Mouse (Mus musculus): ENCODE measurements around the gene Pygb. TPM values are rescaled to one million over a fixed set of nuclear protein-coding genes. Genes with fewer than 3 reads are reported as not detected.

Pygb gene
- total and polyA plus RNA-seq, 3 experiments, result 36.4 to 47.7 (median 43.2) TPM

GRCm38 (mm10) chr2:150869446-150869845 is 82.9 kb downstream of the Pygb start:
- Histone ChIP-seq H3K36me3 (replicated peaks in 1 of 2; ENCODE audit: control insufficient read depth in 1 of 2, insufficient read depth in 1 of 2, low read length in 1 of 2) (peaks cover 0 to 9% of the 10 kb centered on the region in 2 experiments), H3K79me2 (replicated peaks; ENCODE audit: control insufficient read depth, extremely low read depth, insufficient read depth, poor library complexity, severe bottlenecking) (peaks cover 3% of the 10 kb centered on the region; the same call in 1 of the 2 replicates), H3K9ac (ENCODE audit: insufficient read depth, low read depth) (no peak overlapping the region), H3K4me3 (replicated peaks in 1 of 3; ENCODE audit: low read depth in 2 of 3, low read length in 2 of 3, poor library complexity in 1 of 3) (no peak overlapping the region), H3K27ac (ENCODE audit: insufficient read depth, low read depth) (no peak overlapping the region), H3K27me3 (replicated peaks) (no peaks in the 10 kb centered on the region), H3K4me2 (ENCODE audit: insufficient read depth, low read depth, poor library complexity, severe bottlenecking) (peak overlapping the region; percentile 14; the same call in 1 of the 2 replicates), H3K4me1 (ENCODE audit: control insufficient read depth in 1 of 2, insufficient read depth in 2 of 2) (peaks cover 9 to 53% of the 10 kb centered on the region in 2 experiments; a peak in 3 of 4 replicates), H3K9me3 (replicated peaks; ENCODE audit: low read length) (no peaks in the 10 kb centered on the region)
- TF ChIP-seq POLR2A (IDR thresholded peaks at IDR 0.05; ENCODE audit: low read depth, low read length) (no peak), ELF1 (IDR thresholded peaks at IDR 0.05; ENCODE audit: low read depth, low read length) (no peak), ETS1 (conservative IDR thresholded peaks at IDR 0.05; ENCODE audit: low read depth, low read length) (no peak), SIN3A (IDR thresholded peaks at IDR 0.05; ENCODE audit: low read length) (no peak), CHD2 (IDR thresholded peaks at IDR 0.05; ENCODE audit: low read length) (no peak), MXI1 (IDR thresholded peaks at IDR 0.05; ENCODE audit: low read depth, low read length) (no peak), NELFE (IDR thresholded peaks at IDR 0.05; ENCODE audit: low read depth, low read length) (no peak), BHLHE40 (IDR thresholded peaks at IDR 0.05; ENCODE audit: low read depth, low read length) (no peak), GABPA (IDR thresholded peaks at IDR 0.05; ENCODE audit: insufficient replicate concordance, low read depth, low read length) (no peak)
- DNase-seq (ENCODE audit: extremely low read depth), result no peak
- in situ Hi-C loops (cut with MboI; ENCODE audit: low pct_ligation_motif_present, low pct_unique_long_range_greater_than_20kb, low sequenced_read_pairs), result no loop called here
- dilution Hi-C loops (cut with MboI; ENCODE audit: extremely low pct_ligation_motif_present, extremely low pct_unique_long_range_greater_than_20kb, low sequenced_read_pairs), result no loop called here

- peak; percentile 39 for DNase-seq (ENCODE audit: extremely low read depth)
- no peak overlapping the region for H3K4me2 ChIP-seq (ENCODE audit: insufficient read depth, low read depth, poor library complexity, severe bottlenecking)
- dilution Hi-C loops (cut with MboI; ENCODE audit: extremely low pct_ligation_motif_present, extremely low pct_unique_long_range_greater_than_20kb, low sequenced_read_pairs), result no loop called here
- peaks cover 3% of the 10 kb centered on the region; the same call in 1 of the 2 replicates for H3K79me2 ChIP-seq (replicated peaks; ENCODE audit: control insufficient read depth, extremely low read depth, insufficient read depth, poor library complexity, severe bottlenecking)
- H3K9me3 ChIP-seq (replicated peaks; ENCODE audit: low read length), result no peaks in the 10 kb centered on the region
- peaks cover 8 to 43% of the 10 kb centered on the region in 2 experiments; a peak in 3 of 4 replicates for H3K4me1 ChIP-seq (ENCODE audit: control insufficient read depth in 1 of 2, insufficient read depth in 2 of 2)
- peaks cover 0 to 13% of the 10 kb centered on the region in 2 experiments for H3K36me3 ChIP-seq (replicated peaks in 1 of 2; ENCODE audit: control insufficient read depth in 1 of 2, insufficient read depth in 1 of 2, low read length in 1 of 2)
- no peak overlapping the region for H3K27ac ChIP-seq (ENCODE audit: insufficient read depth, low read depth)
- no peak overlapping the region for H3K9ac ChIP-seq (ENCODE audit: insufficient read depth, low read depth)
- TF ChIP-seq CHD2 (IDR thresholded peaks at IDR 0.05; ENCODE audit: low read length) (no peak), JUN (IDR thresholded peaks at IDR 0.05; ENCODE audit: insufficient read depth, low read depth, low read length) (no peak), SIN3A (IDR thresholded peaks at IDR 0.05; ENCODE audit: low read length) (no peak), MAFK (IDR thresholded peaks at IDR 0.05; ENCODE audit: insufficient replicate concordance, low read length) (0 out of 2 replicates have a peak, but pooled peaks have one; percentile 69), MAX (IDR thresholded peaks at IDR 0.05; ENCODE audit: low read length) (no peak)
- in situ Hi-C loops (cut with MboI; ENCODE audit: low pct_ligation_motif_present, low pct_unique_long_range_greater_than_20kb, low sequenced_read_pairs), result no loop called here
- H3K4me3 ChIP-seq (replicated peaks in 1 of 3; ENCODE audit: low read depth in 2 of 3, low read length in 2 of 3, poor library complexity in 1 of 3), result no peak overlapping the region
- no peaks in the 10 kb centered on the region for H3K27me3 ChIP-seq (replicated peaks)
Measured at GRCm38 (mm10) chr2:150874508-150874907, 88.0 kb downstream of the Pygb start.

GRCm38 (mm10) chr2:150875226-150875625 is 88.7 kb downstream of the Pygb start:
- no peak for DNase-seq (ENCODE audit: extremely low read depth)
- in situ Hi-C loops (cut with MboI; ENCODE audit: low pct_ligation_motif_present, low pct_unique_long_range_greater_than_20kb, low sequenced_read_pairs) (no loop called here), dilution Hi-C loops (cut with MboI; ENCODE audit: extremely low pct_ligation_motif_present, extremely low pct_unique_long_range_greater_than_20kb, low sequenced_read_pairs) (no loop called here)
- Histone ChIP-seq H3K4me1 (ENCODE audit: control insufficient read depth in 1 of 2, insufficient read depth in 2 of 2) (peaks cover 3 to 36% of the 10 kb centered on the region in 2 experiments; a peak in 3 of 4 replicates), H3K9me3 (replicated peaks; ENCODE audit: low read length) (no peaks in the 10 kb centered on the region), H3K4me2 (ENCODE audit: insufficient read depth, low read depth, poor library complexity, severe bottlenecking) (no peak overlapping the region), H3K27ac (ENCODE audit: insufficient read depth, low read depth) (no peak overlapping the region), H3K79me2 (replicated peaks; ENCODE audit: control insufficient read depth, extremely low read depth, insufficient read depth, poor library complexity, severe bottlenecking) (peaks cover 3% of the 10 kb centered on the region; the same call in 1 of the 2 replicates), H3K27me3 (replicated peaks) (no peaks in the 10 kb centered on the region), H3K4me3 (replicated peaks in 1 of 3; ENCODE audit: low read depth in 2 of 3, low read length in 2 of 3, poor library complexity in 1 of 3) (no peak overlapping the region), H3K9ac (ENCODE audit: insufficient read depth, low read depth) (no peak overlapping the region), H3K36me3 (replicated peaks in 1 of 2; ENCODE audit: control insufficient read depth in 1 of 2, insufficient read depth in 1 of 2, low read length in 1 of 2) (peaks cover 0 to 13% of the 10 kb centered on the region in 2 experiments)
- no peak for TF ChIP-seq ZNF384 (IDR thresholded peaks at IDR 0.05; ENCODE audit: low read depth, low read length)
- TF ChIP-seq USF1 (IDR thresholded peaks at IDR 0.05; ENCODE audit: low read depth, low read length), result no peak
- no peak for TF ChIP-seq BHLHE40 (IDR thresholded peaks at IDR 0.05; ENCODE audit: low read depth, low read length)
- no peak for TF ChIP-seq ZKSCAN1 (IDR thresholded peaks at IDR 0.05; ENCODE audit: borderline replicate concordance, low read depth, low read length)
- TF ChIP-seq MAFK (IDR thresholded peaks at IDR 0.05; ENCODE audit: insufficient replicate concordance, low read length), result no peak
- TF ChIP-seq EP300 (IDR thresholded peaks at IDR 0.05; ENCODE audit: low read length), result no peak
- TF ChIP-seq ELF1 (IDR thresholded peaks at IDR 0.05; ENCODE audit: low read depth, low read length), result no peak
- TF ChIP-seq POLR2A (IDR thresholded peaks at IDR 0.05; ENCODE audit: low read depth, low read length), result no peak
- TF ChIP-seq TCF12 (IDR thresholded peaks at IDR 0.05; ENCODE audit: low read depth, low read length), result no peak
- no peak for TF ChIP-seq MAX (IDR thresholded peaks at IDR 0.05; ENCODE audit: low read length)
- no peak for TF ChIP-seq JUN (IDR thresholded peaks at IDR 0.05; ENCODE audit: insufficient read depth, low read depth, low read length)
- TF ChIP-seq NELFE (IDR thresholded peaks at IDR 0.05; ENCODE audit: low read depth, low read length), result no peak
- TF ChIP-seq E2F4 (IDR thresholded peaks at IDR 0.05; ENCODE audit: insufficient replicate concordance, low read depth, low read length), result no peak
- TF ChIP-seq NRF1 (IDR thresholded peaks at IDR 0.05; ENCODE audit: low read depth, low read length), result no peak
